Mouse (Mus musculus) E14TG2a.4 (cell line): ENCODE measurements around the gene Pigh.

Experiments used
- CTCF ChIP-seq: conservative IDR thresholded peaks from 2 replicates; pipeline ENCODE4 v1.5.1; 2014; ENCODE audit warnings: low read length
- POU5F1 ChIP-seq: IDR thresholded peaks from 2 replicates; pipeline ENCODE4 v1.6.1; 2014; ENCODE audit warnings: low read length, borderline replicate concordance

- TF ChIP-seq CTCF (no peak), POU5F1 (no peak)
These were observed 40.6 kb downstream of the Pigh start for GRCm38 (mm10) chr12:79048898-79049297.
